In genomic region chr13:23620733-23621531, GRCm38 (mm10) we compare ENCODE assay signal across 8 mouse cellular contexts. TPM values are rescaled to one million over a fixed set of nuclear protein-coding genes. Genes with fewer than 3 reads are reported as not detected.
DNase-seq lines count a peak whose midpoint lies in the region; ATAC-seq lines count a peak whose summit lies in the region.

Gene Hist1h2be, minus strand, starts transcription at chr13:23621124.

- WGBS in hindbrain, embryonic 13.5 days, result under 1% methylated on average over 27 of the region's 27 CpGs

- H3K4me3 ChIP-seq in hindbrain, embryonic 13.5 days, result peak within 1 kb of the TSS; percentile 63

- no peaks in the 10 kb centered on the region for H3K36me3 ChIP-seq in hindbrain, embryonic 13.5 days

- peak; percentile 90 for ATAC-seq in hindbrain, embryonic 13.5 days (ENCODE audit: low FRiP score)

- peak within 1 kb of the TSS; percentile 88 for H3K9ac ChIP-seq in hindbrain, embryonic 13.5 days

- H3K9me3 ChIP-seq in hindbrain, embryonic 13.5 days, result no peaks in the 10 kb centered on the region

- DNase-seq in T-cell, adult 2 months (ENCODE audit: low spot score), result peak; percentile 74
- DNase-seq in cerebellum, postnatal 25 days, result peak; percentile 75 to 81
- DNase-seq in frontal cortex, postnatal 25 days (ENCODE audit: low spot score in 2 of 2), result peak; percentile 53 to 59
- peak; percentile 81 to 91 for DNase-seq in layer of hippocampus, postnatal 14 days (ENCODE audit: low spot score in 2 of 2)
- DNase-seq in lung, postnatal 10 days, result peak; percentile 85
- DNase-seq in ovary, postnatal 14 days (ENCODE audit: low spot score), result peak; percentile 54
- DNase-seq in thymus, postnatal 10 days (ENCODE audit: low spot score in 2 of 2), result peak; percentile 57 to 63

- peak within 1 kb of the TSS; percentile 99 for H3K4me2 ChIP-seq in hindbrain, embryonic 13.5 days

- peaks cover 15% of the 10 kb centered on the region for H3K4me1 ChIP-seq in hindbrain, embryonic 13.5 days (replicated peaks)

- H3K27ac ChIP-seq in hindbrain, embryonic 13.5 days, result peak within 1 kb of the TSS; percentile 96

- no peaks in the 10 kb centered on the region for H3K27me3 ChIP-seq in hindbrain, embryonic 13.5 days

RNA-seq across cellular contexts. Expression of gene Hist1h2be, which starts in this region (rescaled TPM):
- 1.2 and 1.6 TPM in 2 replicates for polyA plus RNA-seq in hindbrain, embryonic 13.5 days (2015; fragmentation: Nextera tagmentation; extraction: Ambion mirVana)
- 1 to 10 TPM; 6.8 to 8.7 TPM for total RNA-seq in layer of hippocampus, postnatal 14 days (2021)

Comparison
In these comparisons a context has a peak if more than half of its experiments do, and no peak if none do; other contexts are left out.
1. Peak in every context shown above with its lines: DNase-seq, ATAC-seq, H3K4me3 ChIP-seq and H3K27ac ChIP-seq.